Mouse (Mus musculus): Measurements from ENCODE around the gene Prap1. TPM values are rescaled to one million over a fixed set of nuclear protein-coding genes. Genes with fewer than 3 reads are reported as not detected.
A peak's percentile ranks its signal among the peaks of the same experiment; 100 is the strongest.

Prap1 gene
- total RNA-seq, 2 experiments from 2014 or later, result not detected

- no peak for ATAC-seq (ENCODE audit: poor library complexity, severe bottlenecking)
These were observed 11.6 kb upstream of the Prap1 start for GRCm38 (mm10) chr7:140081408-140082241.

GRCm38 (mm10) chr7:140082242-140082678 is 10.9 kb upstream of the Prap1 start, which contains the start of gene Caly:
TSS of gene Caly (minus strand) at chr7:140082548.
- ATAC-seq (ENCODE audit: poor library complexity, severe bottlenecking), result 0 out of 2 replicates have a peak, but pooled peaks have one; percentile 25

- no peak for ATAC-seq (ENCODE audit: poor library complexity, severe bottlenecking)
These were observed 2.6 kb upstream of the Prap1 start for GRCm38 (mm10) chr7:140090601-140091000.

GRCm38 (mm10) chr7:140094954-140095353 is 1.8 kb downstream of the Prap1 start:
- ATAC-seq (ENCODE audit: poor library complexity, severe bottlenecking), result no peak

GRCm38 (mm10) chr7:140095556-140095955 is 2.4 kb downstream of the Prap1 start:
- ATAC-seq (ENCODE audit: poor library complexity, severe bottlenecking), result no peak

- peak; percentile 69 for ATAC-seq (ENCODE audit: poor library complexity, severe bottlenecking)
These were observed 2.9 kb downstream of the Prap1 start for GRCm38 (mm10) chr7:140096055-140096454.

GRCm38 (mm10) chr7:140098466-140098865 is 5.3 kb downstream of the Prap1 start:
- no peak for ATAC-seq (ENCODE audit: poor library complexity, severe bottlenecking)

GRCm38 (mm10) chr7:140101498-140101897 is 8.3 kb downstream of the Prap1 start:
- no peak for ATAC-seq (ENCODE audit: poor library complexity, severe bottlenecking)

- peak; percentile 99 for ATAC-seq (ENCODE audit: poor library complexity, severe bottlenecking)
These were observed 9.0 kb downstream of the Prap1 start, which contains the start of gene Fuom for GRCm38 (mm10) chr7:140101993-140102860. TSS of gene Fuom (minus strand) at chr7:140102441.

GRCm38 (mm10) chr7:140104009-140104408 is 10.8 kb downstream of the Prap1 start:
- no peak for ATAC-seq (ENCODE audit: poor library complexity, severe bottlenecking)

GRCm38 (mm10) chr7:140111943-140112342 is 18.7 kb downstream of the Prap1 start:
- peak; percentile 24; the same call in 1 of the 2 replicates for ATAC-seq (ENCODE audit: poor library complexity, severe bottlenecking)

GRCm38 (mm10) chr7:140115583-140116328 is 22.6 kb downstream of the Prap1 start, which contains the start of gene Paox:
TSS of gene Paox (plus strand) at chr7:140115799.
- peak; percentile 69 for ATAC-seq (ENCODE audit: poor library complexity, severe bottlenecking)

- peak; percentile 90 for ATAC-seq (ENCODE audit: poor library complexity, severe bottlenecking)
These were observed 23.3 kb downstream of the Prap1 start, which contains the start of gene Echs1 for GRCm38 (mm10) chr7:140116329-140117054. TSS of gene Echs1 (minus strand) at chr7:140116476.

GRCm38 (mm10) chr7:140120484-140120883 is 27.3 kb downstream of the Prap1 start:
- no peak for ATAC-seq (ENCODE audit: poor library complexity, severe bottlenecking)

GRCm38 (mm10) chr7:140121338-140121910 is 28.2 kb downstream of the Prap1 start:
- no peak for ATAC-seq (ENCODE audit: poor library complexity, severe bottlenecking)

GRCm38 (mm10) chr7:140122765-140123164 is 29.6 kb downstream of the Prap1 start:
- ATAC-seq (ENCODE audit: poor library complexity, severe bottlenecking), result no peak

GRCm38 (mm10) chr7:140124382-140124781 is 31.2 kb downstream of the Prap1 start:
- ATAC-seq (ENCODE audit: poor library complexity, severe bottlenecking), result no peak

- peak; percentile 94 for ATAC-seq (ENCODE audit: poor library complexity, severe bottlenecking)
These were observed 32.3 kb downstream of the Prap1 start for GRCm38 (mm10) chr7:140125278-140126021.

- ATAC-seq (ENCODE audit: poor library complexity, severe bottlenecking), result peak; percentile 9; the same call in 1 of the 2 replicates
These were observed 32.8 kb downstream of the Prap1 start for GRCm38 (mm10) chr7:140126022-140126350.
